Mouse (Mus musculus): ENCODE data around the gene Olfr312. TPM values are rescaled to one million over a fixed set of nuclear protein-coding genes. Genes with fewer than 3 reads are reported as not detected.
"Not testable (repeated sequence)": the region's sequence is repeated elsewhere in the genome, so short reads cannot be mapped to it uniquely, and the experiment has no call there.

Gene Olfr312
- total RNA-seq (2015): not detected in 2 replicates
- total RNA-seq (2017): not detected in 2 replicates

GRCm38 (mm10) chr11:58828937-58829336 is at the start of gene Olfr312:
Gene Olfr312 (plus strand): TSS chr11:58829237.
- ATAC-seq (ENCODE audit: poor library complexity, severe bottlenecking): not testable (repeated sequence)

DNA sequence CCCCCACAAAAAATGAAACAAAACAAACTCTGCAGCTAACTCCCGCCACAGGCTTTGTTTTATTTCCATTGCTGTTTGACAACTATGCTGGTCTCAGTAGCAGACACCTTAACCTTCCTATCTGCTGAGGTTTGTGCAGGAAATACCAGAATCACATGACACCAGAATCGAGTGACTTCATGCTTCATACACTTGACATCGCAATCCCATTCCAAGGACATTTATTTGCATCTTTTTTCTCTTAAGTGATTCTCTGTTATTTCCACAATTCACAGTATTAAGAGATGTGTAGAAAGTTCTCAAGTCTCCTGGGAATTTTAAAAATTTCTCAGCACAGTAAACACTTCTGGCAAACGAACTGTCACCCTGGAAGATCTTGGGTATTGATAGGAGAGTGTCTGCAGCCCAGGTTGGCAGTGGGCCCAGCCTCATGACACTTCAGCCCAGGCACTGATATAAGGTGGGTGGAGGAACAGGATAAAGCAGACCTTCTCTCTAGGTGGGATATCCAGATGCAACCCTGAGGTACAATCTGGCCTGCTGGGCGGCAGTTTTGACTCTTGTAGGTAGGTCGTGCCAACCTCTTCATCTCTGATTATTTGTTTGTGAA is 46.5 kb upstream of the Olfr312 start, which contains the start of gene Olfr314:
TSS of gene Olfr314 (plus strand) at position 473 of the 610 bp plus-strand sequence.
- ATAC-seq (ENCODE audit: poor library complexity, severe bottlenecking): no peak

DNA sequence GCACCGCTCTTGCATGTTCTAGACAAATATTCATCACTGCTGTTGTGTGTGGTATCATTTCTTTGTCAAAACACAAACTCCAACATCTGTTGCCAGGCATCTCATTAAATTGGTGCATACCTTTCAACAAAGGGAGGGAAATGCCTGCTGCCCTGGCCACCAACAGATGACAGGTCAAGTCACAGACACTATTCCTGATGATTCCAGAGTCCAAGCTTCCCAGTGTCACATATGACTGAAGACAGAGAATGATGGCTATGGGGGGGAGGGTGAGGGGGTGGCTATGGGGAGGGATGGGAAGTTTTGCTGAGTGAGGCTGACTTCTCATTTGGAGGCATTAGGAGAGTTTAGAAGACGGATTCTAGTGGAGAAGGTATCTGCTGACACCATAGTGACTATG is 44.9 kb upstream of the Olfr312 start:
- no peak for ATAC-seq (ENCODE audit: poor library complexity, severe bottlenecking)

DNA sequence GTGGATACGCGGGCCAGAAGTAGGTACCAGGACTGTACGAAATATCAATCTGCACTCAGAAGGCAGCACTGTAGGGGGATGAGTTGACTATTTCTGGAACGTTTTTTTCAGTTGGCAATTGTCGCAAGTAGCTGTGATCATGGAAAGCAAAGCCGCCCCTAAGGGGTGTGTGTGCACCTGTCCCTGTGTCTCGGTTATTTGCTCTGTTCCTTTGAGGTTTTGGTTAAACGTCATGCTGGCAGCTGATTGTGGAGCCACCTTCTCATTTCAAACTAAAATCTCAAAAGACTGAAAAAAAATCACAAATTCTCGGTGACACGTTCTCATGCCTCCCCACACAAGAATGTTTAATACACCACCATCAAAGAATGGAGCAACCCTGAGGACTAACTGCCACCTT is 41.4 kb upstream of the Olfr312 start:
- ATAC-seq (ENCODE audit: poor library complexity, severe bottlenecking): no peak

DNA sequence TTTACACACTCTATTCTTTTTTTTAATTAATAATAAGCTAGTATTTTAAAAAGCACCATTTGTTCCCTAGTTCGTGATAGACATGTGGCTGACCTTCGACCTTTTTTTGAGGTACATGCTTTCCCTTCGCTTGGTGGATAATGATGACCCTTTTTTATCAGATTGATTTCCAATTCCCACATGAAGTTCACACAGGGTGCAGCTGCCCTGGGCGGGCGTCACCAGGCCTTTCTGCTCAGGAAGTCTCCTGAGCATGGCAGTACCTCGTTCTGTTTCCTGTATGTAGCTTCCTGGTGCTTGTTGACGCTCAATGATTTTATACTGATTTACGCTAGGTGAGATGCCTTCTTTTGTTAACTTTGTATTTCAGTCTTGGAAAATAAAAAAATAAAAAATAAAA is 40.7 kb upstream of the Olfr312 start:
- no peak for ATAC-seq (ENCODE audit: poor library complexity, severe bottlenecking)

- ATAC-seq (ENCODE audit: poor library complexity, severe bottlenecking): no peak
Observed at GRCm38 (mm10) chr11:58789532-58789931, 39.5 kb upstream of the Olfr312 start.

GRCm38 (mm10) chr11:58790053-58790452 is 39.0 kb upstream of the Olfr312 start:
- ATAC-seq (ENCODE audit: poor library complexity, severe bottlenecking): peak; percentile 54

GRCm38 (mm10) chr11:58790646-58791045 is 38.4 kb upstream of the Olfr312 start:
- no peak for ATAC-seq (ENCODE audit: poor library complexity, severe bottlenecking)

DNA sequence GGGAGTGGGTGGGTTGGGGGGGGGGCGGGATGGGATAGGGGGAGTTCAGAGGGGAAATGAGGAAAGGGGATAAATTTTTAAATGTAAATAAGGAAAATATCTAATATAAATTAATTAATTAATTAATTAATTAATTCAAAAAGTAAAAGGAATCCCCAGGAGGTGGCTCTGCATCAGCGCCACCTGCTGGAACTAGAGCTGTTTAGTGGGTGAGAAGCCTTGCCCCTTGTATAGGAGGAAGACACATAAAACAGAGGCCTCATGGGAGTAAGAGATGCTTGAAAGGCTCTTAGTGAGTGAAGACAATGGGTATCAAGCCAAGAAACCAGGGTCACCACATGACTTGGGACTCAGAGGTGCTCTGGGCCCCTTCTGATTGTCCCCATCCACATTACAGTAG is 33.2 kb upstream of the Olfr312 start:
- ATAC-seq (ENCODE audit: poor library complexity, severe bottlenecking): no peak

GRCm38 (mm10) chr11:58796850-58797249 is 32.2 kb upstream of the Olfr312 start:
- no peak for ATAC-seq (ENCODE audit: poor library complexity, severe bottlenecking)

DNA sequence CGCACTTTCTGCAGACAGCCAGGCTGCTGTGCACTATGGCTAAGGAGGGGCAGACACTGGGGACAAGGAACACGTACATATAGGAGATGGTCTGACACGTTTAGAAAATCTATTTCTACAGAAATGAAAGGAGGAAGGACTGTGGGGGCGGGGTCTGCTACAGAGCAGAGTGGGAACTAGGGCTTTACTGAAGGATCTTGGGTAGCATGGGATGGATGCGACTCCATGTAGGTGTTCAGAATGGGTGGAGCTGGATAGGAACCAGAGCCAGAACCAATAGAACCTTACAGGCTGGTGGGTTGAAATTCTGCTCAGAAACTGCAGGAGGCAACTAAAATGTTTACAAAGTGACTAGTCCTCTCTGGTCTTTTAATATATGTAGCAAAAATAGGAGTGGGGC is 29.3 kb upstream of the Olfr312 start:
- no peak for ATAC-seq (ENCODE audit: poor library complexity, severe bottlenecking)

GRCm38 (mm10) chr11:58801558-58802228 is 27.3 kb upstream of the Olfr312 start, which contains the start of gene Fam183b:
Gene Fam183b (minus strand): TSS chr11:58801960.
- no peak for ATAC-seq (ENCODE audit: poor library complexity, severe bottlenecking)

- ATAC-seq (ENCODE audit: poor library complexity, severe bottlenecking): no peak
Observed at GRCm38 (mm10) chr11:58803871-58804270, 25.2 kb upstream of the Olfr312 start.

DNA sequence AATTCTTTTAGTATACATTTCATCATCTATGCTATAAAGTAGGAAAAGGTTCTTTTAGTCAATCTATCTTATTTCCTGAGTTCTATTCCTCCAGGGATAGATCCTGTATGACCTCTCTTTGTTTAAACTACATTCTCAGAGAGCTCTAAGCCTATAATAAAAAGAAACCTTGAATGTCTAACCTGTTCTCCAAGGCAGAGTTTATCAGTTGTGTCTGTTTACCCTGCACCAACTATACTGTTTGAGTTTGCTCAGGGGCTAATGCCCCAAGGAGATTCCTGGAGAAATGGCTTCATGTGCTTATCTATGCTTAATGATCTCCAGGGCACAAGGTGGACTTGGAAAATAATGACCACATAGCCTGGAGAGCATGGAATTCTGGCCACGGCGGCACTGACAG is 24.6 kb upstream of the Olfr312 start:
- ATAC-seq (ENCODE audit: poor library complexity, severe bottlenecking): no peak

DNA sequence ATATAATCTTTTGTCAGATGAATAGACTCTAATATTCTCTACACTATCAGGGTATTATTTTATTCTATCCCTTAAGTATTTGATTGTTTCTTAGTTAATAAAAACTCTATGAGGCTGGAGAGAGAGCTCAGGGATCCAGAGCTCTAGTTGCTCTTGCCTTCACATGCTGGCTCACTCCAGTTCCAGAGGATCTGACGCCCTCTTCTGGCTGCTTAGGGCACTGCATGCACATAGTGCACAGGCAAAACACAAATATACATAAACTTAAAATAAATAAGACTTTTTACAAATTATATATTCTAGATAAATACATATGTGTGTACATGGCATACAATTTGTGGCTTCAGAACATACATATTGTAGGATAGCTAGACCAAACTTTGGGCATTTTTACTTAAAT is 17.0 kb upstream of the Olfr312 start:
- ATAC-seq (ENCODE audit: poor library complexity, severe bottlenecking): no peak

DNA sequence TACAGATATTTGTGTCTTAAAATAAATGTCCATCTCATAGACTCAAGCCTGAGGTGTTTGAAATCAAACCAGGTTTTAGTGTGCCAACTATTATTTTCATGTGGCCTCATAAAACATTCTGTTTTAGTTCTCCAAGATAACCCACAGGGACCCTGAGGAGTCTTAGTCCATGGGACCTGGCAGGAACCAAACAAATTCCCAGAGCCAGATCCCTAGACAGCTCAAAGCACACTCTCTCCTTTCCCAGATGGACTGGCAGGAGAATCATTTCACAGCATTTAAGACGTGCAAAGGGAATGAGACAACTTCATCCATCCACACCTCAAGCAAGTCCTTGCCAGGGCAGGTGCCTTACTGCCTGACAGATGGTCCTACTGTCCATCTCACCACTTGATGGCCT is 14.3 kb upstream of the Olfr312 start, which contains the start of gene Olfr313:
TSS of gene Olfr313 (plus strand) at position 301 of the 400 bp plus-strand sequence.
- ATAC-seq (ENCODE audit: poor library complexity, severe bottlenecking): not testable (repeated sequence)

- no peak for ATAC-seq (ENCODE audit: poor library complexity, severe bottlenecking)
Observed at GRCm38 (mm10) chr11:58815676-58816075, 13.4 kb upstream of the Olfr312 start.

- ATAC-seq (ENCODE audit: poor library complexity, severe bottlenecking): no peak
Observed at GRCm38 (mm10) chr11:58829764-58830163, 727 bp downstream of the Olfr312 start.

- not testable (repeated sequence) for ATAC-seq (ENCODE audit: poor library complexity, severe bottlenecking)
Observed at GRCm38 (mm10) chr11:58832541-58832940, 3.5 kb downstream of the Olfr312 start.

- ATAC-seq (ENCODE audit: poor library complexity, severe bottlenecking): not testable (repeated sequence)
Observed at GRCm38 (mm10) chr11:58838951-58839350, 9.9 kb downstream of the Olfr312 start, which contains the start of gene Olfr311. Gene Olfr311 (plus strand): TSS chr11:58839251.

GRCm38 (mm10) chr11:58846919-58847461 is 18.0 kb downstream of the Olfr312 start, which contains the start of gene Gm12258:
Gene Gm12258 (plus strand): TSS chr11:58847158.
- ATAC-seq (ENCODE audit: poor library complexity, severe bottlenecking): peak; percentile 99

DNA sequence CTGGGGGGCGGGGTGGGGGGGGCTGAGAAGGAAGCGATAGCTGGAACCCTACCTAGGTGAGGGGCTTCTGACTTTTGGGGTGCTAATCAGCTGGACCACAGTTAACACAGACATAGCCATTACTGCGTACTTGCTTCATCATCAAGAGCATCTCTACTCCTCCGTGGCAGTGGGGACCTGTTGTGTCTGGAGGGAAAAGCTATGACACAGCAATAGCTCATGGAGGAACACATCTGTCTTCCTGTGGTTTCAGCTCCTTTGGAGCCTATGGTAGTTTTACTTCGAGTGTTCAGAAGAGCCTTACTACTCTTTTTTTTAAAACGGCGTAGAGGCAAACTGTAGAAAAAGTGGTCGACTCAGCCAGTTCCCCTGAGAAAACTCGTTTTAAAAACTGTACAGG is 18.6 kb downstream of the Olfr312 start:
- ATAC-seq (ENCODE audit: poor library complexity, severe bottlenecking): no peak
